Mouse (Mus musculus) gastrocnemius, adult 8-10 months (tissue): ENCODE measurements at regions not wholly inside any gene's neighbourhood (a gene's known extent, or its start where the extent isn't known, plus 50 kb on each side); places are given as distances from the start of the nearest gene placed in this dataset.

Experiments used
- DNase-seq, 2 experiments: peaks; one replicate each; pipeline ENCODE4 v3.0.0; 2022; ENCODE audit warnings: low spot score in 2 of 2

DNA sequence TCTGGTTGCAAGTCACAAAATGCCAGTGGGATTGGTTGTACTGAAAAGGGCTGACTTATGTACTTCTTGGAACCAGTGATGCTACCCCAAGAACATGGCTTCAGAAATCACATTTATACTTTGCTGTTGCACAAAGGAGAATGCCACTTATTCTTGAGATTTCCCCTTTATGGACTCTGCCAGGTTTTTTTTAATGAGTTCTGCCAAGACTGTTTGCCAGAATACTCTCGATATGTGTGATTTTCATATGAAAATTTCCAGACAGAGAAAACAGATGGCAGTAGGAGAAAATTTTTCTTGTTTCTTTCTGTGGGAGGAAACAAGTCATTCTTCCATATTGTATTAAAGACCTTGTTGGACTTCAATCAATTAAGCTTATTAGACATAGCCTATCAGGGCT, 281.0 kb upstream of the Tle1 start:
- no peak for DNase-seq

DNA sequence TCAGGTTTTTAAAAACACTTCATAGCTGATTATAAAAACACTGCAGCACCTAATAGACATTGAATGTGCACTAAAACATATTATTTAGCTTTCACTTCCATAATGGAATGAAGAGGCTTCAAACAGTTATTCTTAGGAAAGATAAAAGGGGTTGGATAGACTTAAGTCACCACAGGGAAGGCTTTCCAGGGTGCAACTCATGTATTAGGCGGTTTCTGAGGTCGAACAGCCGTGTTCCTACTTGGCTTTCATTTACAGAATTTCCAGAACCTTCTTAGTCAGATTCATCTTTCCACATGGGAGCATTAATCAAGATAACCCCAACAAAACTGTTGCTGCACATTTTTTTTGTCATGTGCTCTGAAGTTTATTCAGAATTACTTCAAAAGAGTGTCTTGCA, 279.8 kb upstream of the Tle1 start:
- no peak for DNase-seq

DNA sequence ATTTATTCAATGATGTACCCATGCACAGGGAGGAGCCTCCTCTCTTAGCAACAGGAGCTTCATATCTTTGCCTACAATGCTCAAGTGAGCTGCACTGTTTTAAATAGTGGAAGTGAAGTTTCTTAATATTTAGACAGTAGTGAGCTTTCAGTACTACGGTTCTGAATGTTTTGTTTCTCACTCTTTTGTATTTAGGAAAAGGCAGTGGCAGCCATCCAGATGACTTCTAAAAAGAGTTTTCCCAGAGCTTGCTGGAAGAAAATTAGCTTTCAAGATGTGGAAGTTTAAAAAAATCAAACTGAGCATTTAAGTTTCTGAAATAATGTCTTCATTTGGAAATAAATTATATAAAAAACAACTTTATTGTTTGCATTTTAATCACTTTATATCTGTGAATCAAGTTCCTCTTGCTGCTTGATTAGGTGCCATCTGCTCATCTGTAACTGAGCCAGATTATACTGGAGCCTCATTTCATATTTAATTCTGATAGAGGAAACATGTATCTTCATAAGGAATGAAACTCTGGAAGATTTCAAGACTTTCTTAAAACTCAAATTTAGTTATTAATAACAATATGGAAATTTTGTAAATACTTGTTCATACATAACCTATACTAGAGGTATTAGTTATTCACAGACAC, 268.6 kb upstream of the Tle1 start:
- no peak for DNase-seq

- no peak for DNase-seq
Observed at GRCm38 (mm10) chr4:72444177-72444770, 243.6 kb upstream of the Tle1 start.

- no peak for DNase-seq
Observed at GRCm38 (mm10) chr4:72437367-72437766, 236.6 kb upstream of the Tle1 start.

GRCm38 (mm10) chr4:72425316-72425715, 224.6 kb upstream of the Tle1 start:
- DNase-seq, result no peak

DNA sequence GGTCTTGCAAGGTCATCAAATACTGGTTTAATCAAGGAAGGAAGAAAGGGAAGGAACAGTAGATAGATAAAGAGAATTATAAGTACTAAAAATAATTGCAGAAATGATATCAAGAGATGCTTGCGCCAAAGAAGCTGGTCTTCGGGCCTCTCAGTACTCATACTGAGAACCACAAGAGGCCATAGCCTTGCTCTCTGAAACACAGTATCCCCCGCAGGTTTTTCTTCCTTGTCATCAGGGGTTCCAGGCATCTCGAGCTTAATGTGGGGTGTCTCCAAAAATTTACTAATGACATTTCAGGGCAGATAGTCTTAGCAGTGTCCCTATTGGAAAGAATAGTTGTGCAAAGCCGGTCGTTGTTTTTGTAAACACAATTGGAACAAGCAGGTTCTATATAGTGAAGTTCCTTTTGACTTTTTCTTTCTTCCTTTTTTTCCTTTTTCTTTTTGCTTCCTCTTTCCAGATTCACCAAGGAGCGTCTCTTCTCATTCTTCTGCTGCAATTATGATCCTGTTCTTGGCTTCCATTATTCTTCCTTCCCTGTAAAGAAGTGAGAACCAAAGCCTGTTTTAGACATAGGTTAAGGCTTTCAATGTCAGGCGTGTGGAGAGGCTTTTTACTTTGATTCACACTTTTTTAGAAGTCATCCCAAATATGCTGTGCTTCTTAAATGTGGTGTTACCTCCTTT, 211.5 kb upstream of the Tle1 start:
- no peak for DNase-seq

DNA sequence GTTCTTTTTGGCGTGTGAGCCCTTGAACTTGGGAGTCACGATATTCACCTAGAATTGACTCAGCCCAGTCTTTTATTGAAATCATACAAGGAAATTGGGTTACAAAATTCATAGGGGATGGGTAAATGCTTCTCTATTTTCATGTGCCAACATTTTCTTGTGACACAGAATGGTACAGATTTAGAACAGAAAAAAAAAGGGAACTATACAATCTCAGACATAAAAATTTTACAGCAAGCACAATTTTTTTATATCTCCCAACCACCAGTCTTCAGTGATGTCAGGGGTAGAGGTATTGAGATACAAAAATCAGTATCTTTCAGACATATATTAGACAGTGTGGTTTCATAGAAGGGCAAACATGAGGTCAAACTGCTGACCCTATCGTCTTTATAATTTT, 210.6 kb upstream of the Tle1 start:
- DNase-seq, result no peak

DNA sequence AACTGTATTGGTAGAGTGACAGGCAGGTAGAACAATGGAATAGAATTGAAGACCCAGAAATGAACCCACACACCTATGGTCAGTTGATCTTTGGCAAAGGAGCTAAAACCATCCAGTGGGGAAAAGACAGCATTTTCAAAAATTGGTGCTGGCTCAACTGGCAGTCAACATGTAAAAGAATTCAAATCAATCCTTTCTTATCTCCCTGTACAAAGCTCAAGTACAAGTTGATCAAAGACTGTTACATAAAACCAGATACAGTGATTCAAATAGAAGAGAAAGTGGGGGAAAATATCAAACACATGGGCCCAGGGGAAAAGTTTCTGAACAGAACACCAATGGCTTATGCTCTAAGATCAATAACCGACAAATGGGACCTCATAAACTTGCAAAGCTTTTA, 200.0 kb upstream of the Tle1 start:
- no peak for DNase-seq

- no peak for DNase-seq
Observed at GRCm38 (mm10) chr4:72391887-72392435, 191.2 kb upstream of the Tle1 start.

DNA sequence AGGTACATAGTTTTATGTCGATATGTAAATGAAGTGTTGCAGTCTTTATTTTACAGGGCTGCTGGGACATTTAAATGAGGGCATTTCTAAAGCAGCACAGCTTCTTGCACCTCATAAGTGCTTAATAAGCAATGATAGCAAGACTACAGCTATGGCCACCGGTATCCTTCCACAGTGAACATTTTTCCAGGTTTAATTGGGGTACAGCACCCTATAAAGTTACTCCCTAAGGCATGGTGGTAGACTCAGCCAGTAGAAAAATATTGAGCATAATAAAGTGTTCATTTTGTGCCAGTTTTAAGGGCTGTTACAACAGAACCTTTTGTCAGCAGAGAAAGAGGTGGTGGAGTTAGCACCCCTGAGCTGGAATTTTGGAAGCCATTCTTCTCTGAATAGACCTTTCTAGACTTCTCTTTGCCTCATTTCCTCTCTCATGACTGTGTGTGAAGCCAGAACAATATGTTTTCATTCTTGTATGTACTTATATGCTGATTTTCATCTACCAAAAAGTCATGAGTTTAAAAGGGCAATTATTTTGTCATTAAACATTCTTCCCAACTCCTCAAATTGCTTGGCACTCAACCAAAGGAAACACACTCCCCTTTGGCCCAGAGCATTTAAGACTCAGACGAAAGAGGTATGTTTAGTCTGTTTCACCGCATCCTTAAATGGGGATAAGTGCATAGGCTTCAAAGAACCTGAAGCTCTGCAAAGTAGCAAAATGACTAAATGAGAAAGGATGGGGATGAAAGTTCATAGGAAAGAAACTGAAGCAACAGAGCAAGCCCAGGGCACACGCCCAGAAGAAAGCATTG, 189.3 kb upstream of the Tle1 start:
- DNase-seq, result no peak

DNA sequence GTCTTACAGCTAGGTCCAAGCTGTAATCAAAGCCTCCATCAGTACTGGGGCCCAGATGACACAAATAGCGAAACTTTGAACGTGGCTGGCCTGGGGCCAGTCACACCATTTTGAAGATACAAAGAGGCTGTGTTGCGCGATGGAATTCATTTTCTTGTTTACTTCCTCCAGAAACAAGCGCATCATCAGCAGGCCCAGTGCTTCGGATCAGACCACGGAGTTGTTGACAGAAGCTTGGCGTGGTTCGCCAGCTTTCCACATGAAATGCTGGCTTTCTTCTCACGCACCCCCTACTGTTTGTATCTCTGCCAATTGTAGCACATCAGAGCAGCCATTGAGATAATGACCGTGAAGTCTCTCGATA, 184.2 kb upstream of the Tle1 start:
- peak in 1 of 2 experiments; percentile 30 for DNase-seq

DNA sequence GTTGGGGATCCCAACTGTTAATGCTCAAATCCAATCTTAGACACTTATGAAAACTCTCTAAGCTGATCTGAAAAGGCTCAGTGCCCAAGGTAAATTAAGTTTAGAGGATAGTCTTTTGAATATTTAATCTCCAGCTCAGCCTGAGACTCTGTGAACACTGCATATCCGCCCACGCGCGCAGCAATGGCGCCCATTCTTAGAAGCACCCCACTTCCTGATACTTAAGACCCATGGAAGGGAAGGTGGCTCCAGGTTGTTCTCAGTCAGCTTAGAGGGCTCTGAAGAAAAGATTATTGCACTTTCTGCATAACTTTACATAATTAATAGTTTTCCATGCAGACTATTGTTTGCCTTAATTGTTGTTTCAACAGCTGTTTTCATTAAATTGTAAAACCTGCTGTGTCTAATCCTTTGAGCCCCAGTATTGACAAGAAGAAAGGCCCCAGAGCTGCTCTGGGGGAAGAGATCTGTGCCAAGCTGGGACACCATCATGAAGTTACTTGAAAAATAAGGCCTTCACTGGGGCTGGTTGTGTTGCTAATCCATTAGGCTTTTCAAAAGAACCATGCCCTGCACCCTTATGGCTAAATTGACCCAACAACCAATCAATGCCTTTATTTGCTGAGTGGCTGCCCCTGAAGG, 183.7 kb upstream of the Tle1 start:
- no peak for DNase-seq

GRCm38 (mm10) chr4:72383729-72384128, 183.0 kb upstream of the Tle1 start:
- DNase-seq, result no peak

DNA sequence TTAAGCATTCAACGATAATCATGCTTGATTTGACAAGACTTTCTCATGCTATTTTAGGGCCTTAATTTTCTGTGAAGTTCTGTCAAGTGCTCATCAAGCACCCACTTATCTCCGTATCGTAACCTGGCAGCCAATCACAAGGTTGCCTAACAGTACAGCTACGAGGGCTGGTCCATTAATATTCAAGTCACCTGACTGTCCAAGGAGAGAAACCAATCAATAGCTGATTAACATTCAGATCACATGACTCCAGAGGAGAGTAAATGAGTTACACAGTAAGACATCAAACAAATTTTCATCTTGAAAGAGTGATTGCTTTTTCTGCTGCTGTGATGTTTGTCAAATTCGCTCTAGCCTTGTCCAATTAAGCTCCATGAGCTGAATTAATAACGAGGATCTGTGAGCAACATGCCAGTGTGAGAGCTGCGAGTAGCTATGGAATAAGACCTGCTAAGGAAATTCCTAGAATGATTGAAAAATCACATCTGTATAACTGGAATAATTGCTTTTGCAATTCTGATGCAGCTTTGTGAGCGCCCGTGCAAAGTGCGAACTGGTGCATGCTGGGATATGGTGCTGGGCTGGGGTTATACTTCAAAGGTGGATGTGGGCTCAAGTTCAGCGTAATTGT, 181.9 kb upstream of the Tle1 start:
- no peak for DNase-seq

- DNase-seq, result no peak
Observed at GRCm38 (mm10) chr4:72381742-72382141, 181.0 kb upstream of the Tle1 start.

- DNase-seq, result no peak
Observed at GRCm38 (mm10) chr4:72381116-72381515, 180.4 kb upstream of the Tle1 start.

GRCm38 (mm10) chr4:72379515-72379914, 178.8 kb upstream of the Tle1 start:
- no peak for DNase-seq

- DNase-seq, result no peak
Observed at GRCm38 (mm10) chr4:72379011-72379410, 178.3 kb upstream of the Tle1 start.

DNA sequence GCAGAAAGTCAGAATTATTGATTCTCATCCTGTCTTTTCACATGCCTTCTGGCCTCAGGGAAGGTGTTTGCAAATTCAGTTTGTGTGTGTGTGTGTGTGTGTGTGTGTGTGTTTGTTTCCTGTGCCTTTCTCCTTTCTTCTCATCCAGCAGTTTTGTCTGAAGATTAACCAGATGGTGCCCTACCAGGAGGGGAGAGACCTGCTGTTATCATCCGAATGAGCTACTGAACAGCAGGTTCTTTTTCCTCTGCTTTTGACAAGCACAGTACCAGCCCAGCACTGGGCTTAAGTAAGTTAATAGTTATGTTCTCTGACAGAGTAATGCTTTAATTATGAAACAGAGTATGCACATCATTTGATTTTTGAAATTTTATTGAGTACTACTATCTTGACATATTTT, 176.8 kb upstream of the Tle1 start:
- DNase-seq, result no peak

- DNase-seq, result no peak
Observed at GRCm38 (mm10) chr4:72351985-72352384, 151.3 kb upstream of the Tle1 start.
